Mouse (Mus musculus) right cerebral cortex, adult 18-20 months (tissue): ENCODE data around the gene Catip.
A peak's percentile ranks its signal among the peaks of the same experiment; 100 is the strongest.
"Not testable (repeated sequence)": the region's sequence is repeated elsewhere in the genome, so short reads cannot be mapped to it uniquely, and the experiment has no call there.

ENCODE experiments used
- DNase-seq: peaks from one replicate; pipeline ENCODE4 v3.0.0; 2022; ENCODE audit warnings: mixed read lengths

Gene Catip

GRCm38 (mm10) chr1:74361812-74362211 lies at the start of gene Catip:
Gene Catip (plus strand): TSS chr1:74362108.
- peak; percentile 79 for DNase-seq

GRCm38 (mm10) chr1:74313049-74313692 lies 48.7 kb upstream of the Catip start:
- peak; percentile 71 for DNase-seq

GRCm38 (mm10) chr1:74314796-74315195 lies 47.1 kb upstream of the Catip start:
- DNase-seq = no peak

GRCm38 (mm10) chr1:74316114-74316827 lies 45.6 kb upstream of the Catip start:
- no peak for DNase-seq

GRCm38 (mm10) chr1:74318711-74319110 lies 43.2 kb upstream of the Catip start:
- no peak for DNase-seq

GRCm38 (mm10) chr1:74321396-74321795 lies 40.5 kb upstream of the Catip start:
- DNase-seq = no peak

GRCm38 (mm10) chr1:74326916-74327315 lies 35.0 kb upstream of the Catip start:
- not testable (repeated sequence) for DNase-seq

- DNase-seq = no peak
These were observed 31.9 kb upstream of the Catip start for GRCm38 (mm10) chr1:74329899-74330431.

GRCm38 (mm10) chr1:74331046-74331681 lies 30.7 kb upstream of the Catip start:
- no peak for DNase-seq

GRCm38 (mm10) chr1:74332241-74332763 lies 29.6 kb upstream of the Catip start:
- DNase-seq = peak; percentile 98

GRCm38 (mm10) chr1:74332930-74333329 lies 29.0 kb upstream of the Catip start:
- DNase-seq = no peak

GRCm38 (mm10) chr1:74334607-74335006 lies 27.3 kb upstream of the Catip start:
- no peak for DNase-seq

GRCm38 (mm10) chr1:74335033-74335432 lies 26.9 kb upstream of the Catip start:
- DNase-seq = no peak

- no peak for DNase-seq
These were observed 26.3 kb upstream of the Catip start for GRCm38 (mm10) chr1:74335436-74336170.

- no peak for DNase-seq
These were observed 24.6 kb upstream of the Catip start for GRCm38 (mm10) chr1:74337241-74337771.

GRCm38 (mm10) chr1:74338013-74338412 lies 23.9 kb upstream of the Catip start:
- DNase-seq = no peak

GRCm38 (mm10) chr1:74338626-74339025 lies 23.3 kb upstream of the Catip start:
- no peak for DNase-seq

GRCm38 (mm10) chr1:74339917-74340316 lies 22.0 kb upstream of the Catip start:
- no peak for DNase-seq

GRCm38 (mm10) chr1:74340361-74340764 lies 21.5 kb upstream of the Catip start:
- DNase-seq = peak; percentile 67

- not testable (repeated sequence) for DNase-seq
These were observed 20.9 kb upstream of the Catip start for GRCm38 (mm10) chr1:74340992-74341391.

GRCm38 (mm10) chr1:74341898-74342297 lies 20.0 kb upstream of the Catip start:
- DNase-seq = no peak

GRCm38 (mm10) chr1:74342308-74342707 lies 19.6 kb upstream of the Catip start:
- DNase-seq = no peak
